Mouse (Mus musculus) embryonic facial prominence, embryonic 11.5 days (tissue): ENCODE measurements around the gene Nme4. TPM values are rescaled to one million over a fixed set of nuclear protein-coding genes. Genes with fewer than 3 reads are reported as not detected.

Source experiments
- ATAC-seq: fragments of 200-750 bp; cut with Nextera tagmentation; replicated peaks from 2 replicates; pipeline ENCODE4 v1.8.0; 2017; ENCODE audit warnings: low read depth; ENCODE audit not compliant: insufficient number of reproducible peaks, low FRiP score, low TSS enrichment
- DNase-seq: peaks from one replicate; pipeline ENCODE4 v3.0.0-alpha.2; 2015; ENCODE audit warnings: low spot score
- H3K27ac ChIP-seq: fragments of 300-500 bp; sonication (generic); replicated peaks from 2 replicates; pipeline ENCODE4 v1.5.1; 2014; ENCODE audit warnings: mild to moderate bottlenecking, low read depth, low read length, control low read depth
- H3K27me3 ChIP-seq: fragments of 300-500 bp; sonication (generic); 2 replicates; pipeline ENCODE4 v1.6.1; 2014; ENCODE audit warnings: mild to moderate bottlenecking, low read length, moderate library complexity, mixed read lengths; ENCODE audit not compliant: control insufficient read depth, insufficient read depth
- H3K36me3 ChIP-seq: fragments of 300-500 bp; sonication (generic); replicated peaks from 2 replicates; pipeline ENCODE4 v1.6.1; 2014; ENCODE audit warnings: low read depth, mild to moderate bottlenecking, low read length, moderate library complexity, mixed read lengths; ENCODE audit not compliant: control insufficient read depth, insufficient read depth
- H3K4me1 ChIP-seq: fragments of 300-500 bp; sonication (generic); 2 replicates; pipeline ENCODE4 v1.6.1; 2014; ENCODE audit warnings: low read length, mixed read lengths; ENCODE audit not compliant: control insufficient read depth, insufficient read depth
- H3K4me2 ChIP-seq: fragments of 300-500 bp; sonication (generic); 2 replicates; pipeline ENCODE4 v1.6.1; 2014; ENCODE audit warnings: low read depth, mild to moderate bottlenecking, control low read depth, low read length, moderate library complexity
- H3K4me3 ChIP-seq: fragments of 300-500 bp; sonication (generic); 2 replicates; pipeline ENCODE4 v1.5.1; 2014; ENCODE audit warnings: low read depth, low read length, control low read depth
- H3K9ac ChIP-seq: fragments of 300-500 bp; sonication (generic); replicated peaks from 2 replicates; pipeline ENCODE4 v1.6.1; 2014; ENCODE audit warnings: mild to moderate bottlenecking, control low read depth, low read length
- H3K9me3 ChIP-seq: fragments of 300-500 bp; sonication (generic); replicated peaks from 2 replicates; pipeline ENCODE4 v1.6.1; 2016; ENCODE audit warnings: mild to moderate bottlenecking, low read length, inconsistent platforms, mixed read lengths; ENCODE audit not compliant: control insufficient read depth
- WGBS: fragments of 180-500 bp; shearing (Covaris S2); extraction: QIAGEN DNeasy Blood & Tissue Kit; methylation state at CpG from one replicate; pipeline ENCODE4 v1.1.7; 2014; 5-methylcytosine and 5-hydroxymethylcytosine counted together
- polyA plus RNA-seq: library from polyadenylated mRNA; unstranded; fragments of >200 nt; fragmentation: Nextera tagmentation; extraction: Ambion mirVana; gene quantifications from 2 replicates; pipeline ENCODE4 v1.2.1, GENCODE M21; 2014

The Nme4 gene
- 91.2 and 104 TPM in 2 replicates for polyA plus RNA-seq

DNA sequence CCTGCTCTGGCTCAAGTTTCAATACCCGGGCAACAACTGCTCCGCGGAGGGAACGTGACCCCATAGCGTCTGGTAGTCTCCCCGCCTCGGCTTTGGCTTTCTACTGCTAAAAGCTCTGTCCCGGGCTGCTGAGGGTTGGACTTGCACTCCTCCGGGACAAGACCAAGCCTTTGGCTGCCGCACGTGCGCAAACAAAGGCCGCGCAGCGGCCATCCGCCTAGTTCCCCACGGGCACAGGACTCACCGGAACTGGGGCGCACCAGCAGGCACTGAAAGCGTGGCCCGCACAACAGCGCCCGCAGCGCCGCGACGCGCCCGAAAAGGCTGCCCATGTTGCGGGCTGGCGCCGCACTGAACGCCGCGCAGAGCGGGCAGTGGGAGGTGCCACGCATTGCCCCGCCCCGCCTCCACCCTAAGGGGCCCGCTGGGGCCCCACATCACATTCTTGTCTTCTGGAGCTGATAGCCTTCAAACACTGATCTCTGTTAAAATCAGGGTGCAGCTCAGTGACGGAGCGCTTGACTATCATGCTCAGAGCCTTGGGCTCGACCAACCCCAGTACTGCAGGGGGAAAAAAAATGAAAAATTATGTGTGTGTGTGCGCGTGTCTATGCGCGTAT is at the start of gene Nme4:
Nme4 (minus strand) TSS at position 482 of the 620 bp plus-strand sequence.
- Histone ChIP-seq H3K36me3 (no peaks in the 10 kb centered on the region), H3K27ac (peak within 1 kb of the TSS; percentile 22; the same call in 1 of the 2 replicates)
- WGBS = 4% methylated on average over 47 of the region's 47 CpGs

DNA sequence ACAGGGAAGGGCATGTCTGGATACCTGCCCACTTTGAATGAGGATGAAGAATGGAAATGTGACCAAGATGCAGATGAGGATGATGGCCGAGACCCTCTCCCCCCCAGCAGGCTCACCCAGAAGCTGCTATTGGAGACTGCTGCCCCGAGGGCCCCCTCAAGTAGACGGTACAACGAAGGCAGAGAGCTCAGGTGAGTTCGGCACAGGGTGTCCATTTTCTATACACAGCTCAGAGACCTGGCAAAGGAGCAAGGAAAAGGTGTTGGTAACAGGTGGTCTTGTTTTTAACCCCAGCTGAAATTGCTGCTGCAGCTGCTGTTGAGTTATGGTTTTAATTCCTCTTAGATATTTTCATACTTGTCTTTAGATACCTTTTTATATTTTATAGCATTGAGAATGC is 48.0 kb upstream of the Nme4 start:
- Histone ChIP-seq H3K27ac (no peak overlapping the region), H3K4me1 (no peaks in the 10 kb centered on the region), H3K9ac (no peak overlapping the region), H3K36me3 (peaks cover 3% of the 10 kb centered on the region), H3K9me3 (no peaks in the 10 kb centered on the region), H3K4me2 (no peak overlapping the region), H3K27me3 (no peaks in the 10 kb centered on the region), H3K4me3 (no peak overlapping the region)
- WGBS = 97% methylated on average over 5 of the region's 5 CpGs
- no peak for DNase-seq
- no peak for ATAC-seq

More for the DNA sequence above, at the start of gene Nme4:
- peak within 1 kb of the TSS; percentile 48 for H3K4me3 ChIP-seq
- peak within 1 kb of the TSS; percentile 46 for H3K4me2 ChIP-seq
- no peaks in the 10 kb centered on the region for H3K4me1 ChIP-seq
- DNase-seq (peak; percentile 77), ATAC-seq (peak; percentile 53)
- H3K27me3 ChIP-seq = no peaks in the 10 kb centered on the region
- H3K9ac ChIP-seq = peak within 1 kb of the TSS; percentile 80
- no peaks in the 10 kb centered on the region for H3K9me3 ChIP-seq

DNA sequence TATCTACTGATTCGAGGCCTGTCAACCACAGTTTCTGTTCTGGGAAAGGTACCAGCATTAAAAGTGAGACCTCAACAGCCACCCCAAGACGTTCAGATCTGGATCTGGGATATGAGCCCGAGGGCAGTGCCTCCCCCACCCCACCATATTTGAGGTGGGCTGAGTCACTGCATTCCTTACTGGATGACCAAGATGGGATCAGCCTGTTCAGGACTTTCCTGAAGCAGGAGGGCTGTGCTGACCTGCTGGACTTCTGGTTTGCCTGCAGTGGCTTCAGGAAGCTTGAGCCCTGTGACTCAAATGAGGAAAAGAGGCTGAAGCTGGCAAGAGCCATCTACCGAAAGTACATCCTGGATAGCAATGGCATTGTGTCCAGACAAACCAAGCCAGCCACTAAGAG is 47.4 kb upstream of the Nme4 start:
- H3K36me3 ChIP-seq = peaks cover 3% of the 10 kb centered on the region
- no peak overlapping the region for H3K27ac ChIP-seq
- H3K4me2 ChIP-seq = no peak overlapping the region
- no peaks in the 10 kb centered on the region for H3K27me3 ChIP-seq
- 91% methylated on average over 4 of the region's 4 CpGs for WGBS
- no peak overlapping the region for H3K9ac ChIP-seq
- DNase-seq (no peak), ATAC-seq (no peak)
- no peak overlapping the region for H3K4me3 ChIP-seq
- no peaks in the 10 kb centered on the region for H3K9me3 ChIP-seq
- peaks cover 3% of the 10 kb centered on the region; the same call in 1 of the 2 replicates for H3K4me1 ChIP-seq

DNA sequence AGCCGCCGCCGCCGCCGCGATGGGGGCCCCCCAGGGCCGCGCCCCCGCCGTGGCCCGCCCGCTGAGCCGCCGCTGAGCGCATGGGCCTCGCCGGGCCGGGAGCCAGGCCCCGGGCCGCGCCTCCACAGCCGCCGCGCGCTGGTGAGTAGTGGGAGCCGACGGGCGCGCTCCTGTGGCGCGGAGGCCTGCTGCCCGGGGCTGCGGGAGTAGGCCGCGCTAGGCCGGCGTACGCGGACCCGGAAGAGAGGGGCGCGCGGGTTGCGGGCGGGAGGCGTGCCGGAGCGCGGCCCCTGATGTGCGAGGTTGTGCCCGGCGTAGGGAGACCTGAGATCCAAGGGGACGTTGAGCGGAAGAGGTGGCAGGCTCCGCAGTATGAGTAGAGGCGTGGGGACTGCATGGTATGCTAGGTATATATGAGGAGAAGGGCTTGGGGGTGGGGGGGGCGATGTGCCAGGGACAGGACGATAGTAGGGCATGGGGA is 43.5 kb upstream of the Nme4 start:
- H3K27me3 ChIP-seq = no peaks in the 10 kb centered on the region
- ATAC-seq = peak; percentile 68
- peak overlapping the region; percentile 87 for H3K4me3 ChIP-seq
- H3K4me1 ChIP-seq = peaks cover 3% of the 10 kb centered on the region; the same call in 1 of the 2 replicates
- H3K27ac ChIP-seq = peak overlapping the region; percentile 82
- WGBS = under 1% methylated on average over 43 of the region's 58 CpGs
- peaks cover 3% of the 10 kb centered on the region for H3K36me3 ChIP-seq
- peak overlapping the region; percentile 60 for H3K4me2 ChIP-seq
- peak overlapping the region; percentile 98 for H3K9ac ChIP-seq
- no peaks in the 10 kb centered on the region for H3K9me3 ChIP-seq
- DNase-seq = peak; percentile 43

DNA sequence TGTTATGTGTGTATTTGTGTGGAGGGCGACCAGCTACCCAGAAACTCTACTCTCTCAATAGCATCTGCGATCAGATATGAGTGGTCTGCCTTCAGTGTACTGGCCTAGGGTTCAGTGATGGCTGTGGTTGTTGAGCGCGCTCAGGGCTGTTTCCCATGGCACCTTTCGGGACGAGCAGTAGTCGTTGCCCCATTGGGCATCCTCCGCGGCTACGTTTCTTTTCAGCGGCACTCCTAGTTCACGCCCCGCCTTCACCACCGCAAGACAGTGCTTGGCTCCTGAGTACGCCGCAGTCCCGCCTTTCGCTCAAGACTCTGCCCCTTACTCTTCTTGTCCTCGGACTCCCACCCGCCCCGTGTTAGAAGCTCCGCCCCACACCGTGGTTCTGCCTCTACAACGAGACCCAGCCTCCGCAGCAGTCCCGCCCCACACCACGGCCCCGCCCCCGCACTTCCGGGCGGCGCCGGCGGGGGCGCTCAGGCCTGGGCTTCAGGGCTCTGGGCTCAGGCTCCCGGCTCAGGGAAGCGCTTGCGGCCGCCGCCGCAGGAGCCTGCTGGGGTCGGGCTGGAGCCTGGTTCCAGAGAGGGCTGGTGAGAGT is 42.9 kb upstream of the Nme4 start, which contains the start of gene Axin1:
Axin1 (plus strand) TSS at position 450 of the 598 bp plus-strand sequence.
- Histone ChIP-seq H3K4me2 (peak within 1 kb of the TSS; percentile 60), H3K9me3 (no peaks in the 10 kb centered on the region), H3K27me3 (no peaks in the 10 kb centered on the region), H3K36me3 (peaks cover 3% of the 10 kb centered on the region), H3K27ac (peak within 1 kb of the TSS; percentile 82), H3K9ac (peak within 1 kb of the TSS; percentile 98), H3K4me1 (peaks cover 3% of the 10 kb centered on the region; the same call in 1 of the 2 replicates), H3K4me3 (peak within 1 kb of the TSS; percentile 87)
- ATAC-seq (peak; percentile 98), DNase-seq (peak; percentile 98)
- under 1% methylated on average over 42 of the region's 42 CpGs for WGBS

DNA sequence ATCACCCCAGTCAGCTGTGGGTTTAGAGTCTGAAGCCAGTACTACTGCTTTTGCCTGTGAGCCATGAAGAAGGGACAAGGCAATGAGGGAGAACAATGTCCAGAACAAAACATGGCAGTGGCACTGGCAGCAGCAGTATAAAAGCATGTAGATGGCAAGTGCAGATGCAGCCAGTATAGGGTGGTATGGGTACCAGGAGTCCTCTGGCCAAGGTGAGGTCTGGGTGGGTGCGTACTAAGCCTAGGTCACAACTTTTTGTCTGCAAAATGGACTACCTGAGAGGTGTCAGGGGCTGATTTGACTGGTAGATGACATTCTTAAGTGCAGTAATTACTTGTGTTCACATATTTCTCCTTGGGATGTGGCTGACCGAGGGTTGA is 42.3 kb upstream of the Nme4 start:
- H3K9me3 ChIP-seq = no peaks in the 10 kb centered on the region
- H3K9ac ChIP-seq = peak overlapping the region; percentile 58; the same call in 1 of the 2 replicates
- H3K4me3 ChIP-seq = peak overlapping the region; percentile 87
- peak overlapping the region; percentile 57 for H3K4me2 ChIP-seq
- no peak for ATAC-seq
- peaks cover under 1% of the 10 kb centered on the region for H3K36me3 ChIP-seq
- no peaks in the 10 kb centered on the region for H3K27me3 ChIP-seq
- no peak for DNase-seq
- H3K27ac ChIP-seq = no peak overlapping the region
- WGBS = 83% methylated on average over 2 of the region's 2 CpGs
- peaks cover 3% of the 10 kb centered on the region; the same call in 1 of the 2 replicates for H3K4me1 ChIP-seq

DNA sequence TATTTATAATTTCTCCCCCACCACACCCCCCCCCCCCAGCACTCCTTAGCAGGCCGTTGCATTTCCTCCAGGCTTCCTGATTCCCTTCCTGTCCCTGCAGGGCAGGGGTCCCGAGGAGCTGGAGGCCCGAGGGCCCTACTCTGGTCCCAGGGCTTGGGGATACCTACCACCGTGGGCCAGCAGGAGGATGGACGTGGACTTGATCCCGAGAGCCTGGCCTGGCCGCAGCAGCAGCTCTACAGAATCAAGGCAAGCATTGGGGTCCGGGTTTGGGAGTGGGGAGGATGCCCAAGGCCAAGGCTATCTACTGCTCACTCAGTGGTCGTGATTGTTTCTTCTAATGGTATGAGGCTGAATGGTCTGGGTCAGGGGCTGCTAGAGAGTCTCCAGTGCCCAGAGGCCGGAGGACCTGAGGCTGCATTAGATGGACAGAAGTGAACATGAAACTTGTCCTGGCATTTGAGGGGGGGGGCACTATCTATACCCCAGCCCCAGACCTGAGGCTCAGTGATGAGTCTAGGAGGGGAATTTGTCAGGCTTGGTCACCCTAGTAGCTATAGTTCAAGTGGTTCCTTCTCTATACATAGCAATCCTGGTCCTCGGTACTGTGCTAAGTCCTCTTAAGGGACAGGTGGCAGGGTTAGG is 41.8 kb upstream of the Nme4 start:
- Histone ChIP-seq H3K27ac (no peak overlapping the region), H3K4me1 (peaks cover 3% of the 10 kb centered on the region; the same call in 1 of the 2 replicates), H3K27me3 (no peaks in the 10 kb centered on the region), H3K4me2 (no peak overlapping the region), H3K36me3 (no peaks in the 10 kb centered on the region), H3K9ac (no peak overlapping the region), H3K9me3 (no peaks in the 10 kb centered on the region), H3K4me3 (no peak overlapping the region)
- no peak for ATAC-seq
- WGBS = 85% methylated on average over 11 of the region's 11 CpGs
- DNase-seq = no peak
